ENCODE assay signal across 13 mouse cellular contexts in the genomic region with DNA sequence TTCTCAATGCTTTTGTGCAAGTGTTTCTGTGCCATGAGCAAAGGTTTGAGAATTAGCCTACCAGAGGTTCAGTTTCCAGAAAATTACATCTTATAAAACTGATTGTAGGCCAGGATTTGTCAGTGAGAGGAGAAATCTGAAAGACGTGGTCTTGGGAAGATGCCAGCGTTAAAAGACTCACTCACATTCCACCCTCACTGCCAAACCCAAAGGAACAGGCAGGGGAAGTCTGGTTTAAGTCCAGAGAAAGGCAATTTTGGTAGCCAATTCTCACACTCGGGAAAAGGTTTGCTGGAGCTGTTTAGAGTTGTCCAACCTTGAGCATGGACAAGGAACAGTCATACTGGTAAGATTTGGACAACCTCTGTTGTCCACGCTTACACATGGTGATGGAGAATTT.
DNase-seq lines count a peak whose midpoint lies in the region; ATAC-seq and TF ChIP-seq lines count a peak whose summit lies in the region.
"Had no signal": no experiment of that assay in that cellular context is flagged by ENCODE, and none has a peak within 500 bp of the region (broad histone marks: within the 10 kb centered on the region; RNA-seq: fewer than 3 reads in every experiment).

No protein-coding gene starts in this region.

- no peak overlapping the region for H3K4me2 ChIP-seq in embryonic facial prominence, embryonic 13.5 days
- H3K4me2 ChIP-seq: intestine, embryonic 15.5 days; midbrain, embryonic 12.5 days; neural tube, embryonic 12.5 days had no signal

- no peak for ATAC-seq in embryonic facial prominence, embryonic 13.5 days (ENCODE audit: insufficient number of reproducible peaks, insufficient read depth, low FRiP score, low TSS enrichment, low read depth)
- ATAC-seq: intestine, embryonic 15.5 days; liver, postnatal 0 days had no signal

- H3K9me3 ChIP-seq in embryonic facial prominence, embryonic 13.5 days: no peaks in the 10 kb centered on the region
- H3K9me3 ChIP-seq in embryonic facial prominence, embryonic 10.5 days: 0 out of 2 replicates have a peak, but pooled peaks cover 3% of the 10 kb centered on the region
- H3K9me3 ChIP-seq: intestine, embryonic 15.5 days; midbrain, embryonic 12.5 days; neural tube, embryonic 12.5 days had no signal

- no peaks in the 10 kb centered on the region for H3K36me3 ChIP-seq in embryonic facial prominence, embryonic 13.5 days
- no peaks in the 10 kb centered on the region for H3K36me3 ChIP-seq in embryonic facial prominence, embryonic 10.5 days (replicated peaks)
- H3K36me3 ChIP-seq in kidney, adult 2 months (ENCODE audit: control insufficient read depth, insufficient read depth, low read length): no peaks in the 10 kb centered on the region
- H3K36me3 ChIP-seq: intestine, embryonic 15.5 days; midbrain, embryonic 12.5 days; neural tube, embryonic 12.5 days had no signal

- TF ChIP-seq CTCF in kidney, adult 2 months (conservative IDR thresholded peaks at IDR 0.05; ENCODE audit: insufficient read depth, insufficient read length, low read depth, low read length): no peak
- TF ChIP-seq CTCF in brain, embryonic 14.5 days (IDR thresholded peaks at IDR 0.05; ENCODE audit: borderline replicate concordance, extremely low read depth, insufficient read depth, insufficient read length): no peak

- no peak for DNase-seq in embryonic facial prominence, embryonic 10.5 days (ENCODE audit: low spot score)
- peak; percentile 13 for DNase-seq in kidney, adult 2 months
- no peak for DNase-seq in kidney, adult 8-10 months
- DNase-seq in 3134 (ENCODE audit: extremely low read depth, insufficient read length, low spot score): peak; percentile 73
- peak; percentile 71 for DNase-seq in brain, embryonic 14.5 days (ENCODE audit: low read depth)
- no peak for DNase-seq in thymus, postnatal 4 days
- no peak for DNase-seq in right cerebral cortex, postnatal 10 days (ENCODE audit: low spot score in 2 of 2)
- DNase-seq: cerebellum, postnatal 25 days; liver, postnatal 0 days had no signal

- no peak overlapping the region for H3K9ac ChIP-seq in embryonic facial prominence, embryonic 13.5 days
- H3K9ac ChIP-seq: intestine, embryonic 15.5 days; liver, postnatal 0 days; midbrain, embryonic 12.5 days; neural tube, embryonic 12.5 days had no signal

- WGBS in embryonic facial prominence, embryonic 13.5 days: 55% methylated on average over 4 of the region's 4 CpGs
- 80% methylated on average over 4 of the region's 4 CpGs for WGBS in embryonic facial prominence, embryonic 10.5 days
- 60% methylated on average over 4 of the region's 4 CpGs for WGBS in kidney, adult 2 months

- H3K27ac ChIP-seq in embryonic facial prominence, embryonic 13.5 days: peak overlapping the region; percentile 48; the same call in 1 of the 2 replicates
- H3K27ac ChIP-seq in embryonic facial prominence, embryonic 10.5 days (replicated peaks): no peak overlapping the region
- H3K27ac ChIP-seq in kidney, adult 2 months (ENCODE audit: insufficient read depth, low read depth, low read length): no peak overlapping the region
- H3K27ac ChIP-seq: intestine, embryonic 15.5 days; midbrain, embryonic 12.5 days; neural tube, embryonic 12.5 days had no signal

- H3K4me3 ChIP-seq in embryonic facial prominence, embryonic 13.5 days: no peak overlapping the region
- no peak overlapping the region for H3K4me3 ChIP-seq in embryonic facial prominence, embryonic 10.5 days
- H3K4me3 ChIP-seq in kidney, adult 2 months (ENCODE audit: insufficient read depth, low read depth, low read length): no peak overlapping the region
- H3K4me3 ChIP-seq: intestine, embryonic 15.5 days; midbrain, embryonic 12.5 days; neural tube, embryonic 12.5 days had no signal

- no peak for TF ChIP-seq POLR2A in kidney, adult 2 months (IDR thresholded peaks at IDR 0.05; ENCODE audit: low read depth, low read length)
- TF ChIP-seq POLR2A in brain, embryonic 14.5 days (IDR thresholded peaks at IDR 0.05; ENCODE audit: borderline replicate concordance, extremely low read depth, insufficient read depth, insufficient read length, poor library complexity, severe bottlenecking): no peak

- no peaks in the 10 kb centered on the region for H3K27me3 ChIP-seq in embryonic facial prominence, embryonic 13.5 days
- H3K27me3 ChIP-seq in embryonic facial prominence, embryonic 10.5 days (replicated peaks; ENCODE audit: low read depth, poor library complexity, severe bottlenecking): no peaks in the 10 kb centered on the region
- H3K27me3 ChIP-seq in kidney, adult 2 months (replicated peaks; ENCODE audit: control insufficient read depth, insufficient read depth, low read length): no peaks in the 10 kb centered on the region
- H3K27me3 ChIP-seq: intestine, embryonic 15.5 days; midbrain, embryonic 12.5 days; neural tube, embryonic 12.5 days had no signal

- H3K4me1 ChIP-seq in embryonic facial prominence, embryonic 13.5 days: peaks cover 4% of the 10 kb centered on the region; the same call in 1 of the 2 replicates
- H3K4me1 ChIP-seq in embryonic facial prominence, embryonic 10.5 days: peaks cover 3% of the 10 kb centered on the region; the same call in 1 of the 2 replicates
- H3K4me1 ChIP-seq in kidney, adult 2 months (ENCODE audit: control insufficient read depth, insufficient read depth, low read length): no peaks in the 10 kb centered on the region; the same call in 1 of the 2 replicates
- H3K4me1 ChIP-seq: intestine, embryonic 15.5 days; midbrain, embryonic 12.5 days; neural tube, embryonic 12.5 days had no signal

Comparison
In these comparisons a context has a peak if more than half of its experiments do, and no peak if none do; other contexts are left out.
1. DNase-seq: peak in kidney, adult 2 months (single experiment), 3134 (single experiment) and brain, embryonic 14.5 days (single experiment); none in embryonic facial prominence, embryonic 10.5 days (single experiment), kidney, adult 8-10 months (0 of 2), thymus, postnatal 4 days (single experiment) and right cerebral cortex, postnatal 10 days (0 of 2).